Mouse (Mus musculus): ENCODE measurements around the gene Dync2li1. TPM values are rescaled to one million over a fixed set of nuclear protein-coding genes. Genes with fewer than 3 reads are reported as not detected.

Dync2li1 gene
- total RNA-seq, 4 experiments from 2014 or later = 2.5 to 4.9 (median 3.2) TPM

DNA sequence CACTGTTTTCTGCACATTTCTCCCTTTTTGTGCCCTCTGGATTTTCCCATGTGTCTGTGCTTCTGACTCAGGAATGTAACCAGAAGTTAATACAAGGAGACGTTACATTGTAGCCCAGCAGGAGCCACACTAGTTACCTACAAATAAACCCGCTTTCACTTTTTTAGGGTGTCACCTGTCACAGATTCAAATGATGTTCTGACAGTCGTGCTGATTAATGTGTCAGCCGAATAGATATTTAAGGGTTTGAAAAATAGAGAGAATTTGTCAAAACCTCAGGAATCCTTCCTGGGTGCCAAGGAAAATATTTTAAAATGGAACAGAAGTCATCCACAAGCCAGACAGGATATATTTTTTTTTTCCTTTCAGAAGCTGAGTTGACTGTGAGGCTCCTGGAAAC is 59.0 kb downstream of the Dync2li1 start:
- no peak for DNase-seq (ENCODE audit: low spot score)

- DNase-seq (ENCODE audit: low spot score) = no peak
These were observed 61.7 kb downstream of the Dync2li1 start for GRCm38 (mm10) chr17:84687994-84688393.

- no peak for DNase-seq (ENCODE audit: low spot score)
These were observed 62.5 kb downstream of the Dync2li1 start for GRCm38 (mm10) chr17:84688834-84689233.

GRCm38 (mm10) chr17:84689316-84689715 is 63.0 kb downstream of the Dync2li1 start:
- no peak for DNase-seq (ENCODE audit: low spot score)

DNA sequence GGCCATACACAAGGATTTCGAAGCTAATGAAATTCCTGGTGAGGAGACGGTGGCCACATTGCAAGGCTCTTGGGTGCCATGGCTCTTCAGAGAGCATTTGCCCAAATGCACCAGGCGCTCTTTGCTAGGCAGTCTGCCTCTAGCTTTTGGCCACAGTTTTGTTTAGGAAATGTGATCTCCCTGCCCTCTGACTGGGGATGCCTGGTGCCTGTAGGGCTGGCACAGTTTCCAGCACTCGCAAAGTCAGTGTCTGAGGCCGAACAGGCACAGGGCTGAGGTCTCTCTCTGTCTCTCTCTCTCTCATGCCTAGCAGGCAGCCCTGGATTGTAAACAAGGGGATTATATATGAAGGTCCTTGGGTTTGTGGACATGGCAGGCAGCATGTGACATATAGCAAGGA is 63.8 kb downstream of the Dync2li1 start:
- DNase-seq (ENCODE audit: low spot score) = no peak

DNA sequence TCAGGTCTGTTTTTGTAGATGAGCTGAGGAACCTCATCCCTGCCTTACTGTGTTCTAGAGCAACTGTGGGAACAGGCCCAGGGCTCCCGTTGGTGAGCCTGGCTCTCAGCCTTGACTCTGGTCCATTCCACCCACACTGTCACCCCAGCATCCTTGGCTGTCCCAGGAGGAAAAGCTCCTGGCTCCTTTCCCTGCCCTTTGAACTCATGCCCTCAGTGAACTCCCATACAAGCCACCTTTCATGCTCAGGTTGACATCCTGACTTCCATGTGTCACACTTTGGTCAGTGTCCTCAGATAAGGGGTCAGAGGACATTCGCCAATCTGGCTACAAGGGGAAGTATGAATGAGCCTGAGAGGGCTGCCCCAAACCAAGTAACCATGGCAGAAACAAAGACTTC is 67.4 kb downstream of the Dync2li1 start:
- DNase-seq (ENCODE audit: low spot score) = no peak

DNA sequence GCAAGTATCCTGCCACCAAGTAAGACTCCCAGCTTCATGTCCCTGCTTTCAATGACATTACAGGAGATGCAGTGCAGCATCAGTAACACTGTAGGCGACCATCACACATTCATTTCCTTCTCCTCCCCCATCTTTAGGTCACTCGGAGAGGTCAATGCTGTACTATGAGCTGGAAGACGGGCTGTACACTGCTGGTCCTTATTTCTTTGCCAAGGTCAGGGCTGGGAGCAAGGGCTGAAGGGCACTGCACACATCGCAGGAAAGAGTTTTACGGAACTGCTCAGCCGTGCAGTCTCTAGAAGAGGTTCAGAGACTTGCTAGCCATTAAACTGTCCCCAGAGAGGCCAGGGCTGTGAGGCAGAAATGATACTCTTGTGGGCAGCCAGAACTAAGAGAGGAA is 70.2 kb downstream of the Dync2li1 start:
- no peak for DNase-seq (ENCODE audit: low spot score)

GRCm38 (mm10) chr17:84698727-84699126 is 72.4 kb downstream of the Dync2li1 start:
- peak; percentile 26 for DNase-seq (ENCODE audit: low spot score)

Other genes starting within 250 kb of the Dync2li1 start
- gene Thada, start 160.3 kb upstream of the Dync2li1 start, total RNA-seq (2022) = 1 to 10 TPM; 8.1 to 8.9 (median 8.6) TPM
- gene Plekhh2, start 114.6 kb upstream of the Dync2li1 start, total RNA-seq (2022) = 1 to 10 TPM; 1.3 to 2.4 (median 2.1) TPM
- under 1 TPM in 1 of 4 experiments, not detected in 3; 0.16 TPM for gene Abcg8, start 49.8 kb downstream of the Dync2li1 start, total RNA-seq (2022)
- gene Abcg5, start 56.5 kb downstream of the Dync2li1 start, total RNA-seq (2022) = not detected
- 100 to 1,000 TPM; 129 to 143 (median 135) TPM for gene Lrpprc, start 164.3 kb downstream of the Dync2li1 start, total RNA-seq (2022)

Measured in heart, adult 8-10 months (tissue).